Mouse (Mus musculus) liver, adult 2 months (tissue): Measurements from ENCODE around the gene Scube3. TPM values are rescaled to one million over a fixed set of nuclear protein-coding genes. Genes with fewer than 3 reads are reported as not detected.

Source experiments
- DNase-seq: peaks from one replicate; pipeline ENCODE4 v3.0.0-alpha.2; 2011; ENCODE audit warnings: low read depth, low spot score; ENCODE audit errors: extremely low read depth
- H3K27ac ChIP-seq: fragments of 200-500 bp; replicated peaks from 2 replicates; pipeline ENCODE4 v1.5.1; 2012; ENCODE audit warnings: low read depth, mild to moderate bottlenecking, control low read depth, inconsistent platforms, low read length; ENCODE audit not compliant: insufficient read depth
- H3K27me3 ChIP-seq: fragments of 200-500 bp; 2 replicates; pipeline ENCODE4 v1.6.1; 2012; ENCODE audit warnings: mild to moderate bottlenecking, moderate library complexity, low read length, inconsistent platforms; ENCODE audit not compliant: control insufficient read depth, insufficient read depth
- H3K36me3 ChIP-seq: fragments of 200-500 bp; 2 replicates; pipeline ENCODE4 v1.6.1; 2012; ENCODE audit warnings: low read length, inconsistent platforms; ENCODE audit not compliant: control insufficient read depth, insufficient read depth
- H3K4me1 ChIP-seq: fragments of 200-500 bp; 2 replicates; pipeline ENCODE4 v1.6.1; 2011; ENCODE audit warnings: low read length; ENCODE audit not compliant: control insufficient read depth, insufficient read depth
- H3K4me3 ChIP-seq: fragments of 200-500 bp; 2 replicates; pipeline ENCODE4 v1.5.1; 2011; ENCODE audit warnings: low read depth, mild to moderate bottlenecking, control low read depth, low read length, moderate library complexity; ENCODE audit not compliant: insufficient read depth
- H3K79me2 ChIP-seq: fragments of 200-500 bp; 2 replicates; pipeline ENCODE4 v1.6.1; 2012; ENCODE audit warnings: inconsistent platforms, mild to moderate bottlenecking, low read length, moderate library complexity; ENCODE audit not compliant: control insufficient read depth, insufficient read depth
- H3K9ac ChIP-seq: fragments of 200-500 bp; 2 replicates; pipeline ENCODE4 v1.6.1; 2012; ENCODE audit warnings: low read depth, mild to moderate bottlenecking, control low read depth, inconsistent platforms, low read length
- CTCF ChIP-seq: fragments of 200-500 bp; IDR thresholded peaks from 2 replicates; pipeline ENCODE4 v1.5.1; 2011; ENCODE audit warnings: low read depth, low read length, control low read depth
- POLR2A ChIP-seq: fragments of 200-500 bp; IDR thresholded peaks from 2 replicates; pipeline ENCODE4 v1.6.1; 2011; ENCODE audit warnings: low read length, control low read depth; ENCODE audit not compliant: insufficient read depth; ENCODE audit errors: extremely low read depth
- WGBS: fragments of 180-500 bp; shearing (Covaris S2); methylation state at CpG from one replicate; pipeline ENCODE4 v1.1.7; 2018; 5-methylcytosine and 5-hydroxymethylcytosine counted together
- polyA plus RNA-seq: library from polyadenylated mRNA; depleted of rRNA; stranded (reverse); fragments of >200 nt; gene quantifications from 2 replicates; pipeline ENCODE4 v1.2.3, GENCODE M21; 2012
- total RNA-seq: library from RNA; depleted of rRNA; stranded (reverse); fragments of >200 nt; gene quantifications from 2 replicates; pipeline ENCODE4 v1.2.3, GENCODE M21; 2014

Scube3 gene
- total and polyA plus RNA-seq, 2 experiments, result 0.06 TPM; not detected in 1

DNA sequence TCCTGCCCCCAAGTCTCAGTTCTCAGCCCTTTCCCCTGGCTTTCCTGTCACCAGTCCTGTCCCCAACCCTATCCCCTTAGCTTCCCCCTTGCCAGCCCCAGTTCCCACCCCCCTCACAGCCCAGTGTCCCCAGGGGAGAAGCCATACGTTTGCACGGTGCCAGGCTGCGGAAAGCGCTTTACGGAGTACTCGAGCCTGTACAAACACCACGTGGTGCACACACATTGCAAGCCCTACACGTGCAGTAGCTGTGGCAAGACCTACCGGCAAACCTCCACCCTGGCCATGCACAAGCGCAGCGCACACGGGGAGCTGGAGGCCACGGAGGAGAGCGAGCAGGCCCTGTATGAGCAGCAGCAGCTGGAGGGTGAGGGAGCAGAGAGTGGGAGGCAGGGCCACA, 60.0 kb downstream of the Scube3 start:
- Histone ChIP-seq H3K79me2 (no peaks in the 10 kb centered on the region), H3K9ac (no peak overlapping the region), H3K36me3 (peaks cover 7% of the 10 kb centered on the region; the same call in 1 of the 2 replicates), H3K27me3 (no peaks in the 10 kb centered on the region), H3K4me3 (no peak overlapping the region), H3K27ac (no peak overlapping the region), H3K4me1 (no peaks in the 10 kb centered on the region)
- no peak for TF ChIP-seq POLR2A
- TF ChIP-seq CTCF, result no peak
- 86% methylated on average over 14 of the region's 14 CpGs for WGBS
- DNase-seq, result no peak

DNA sequence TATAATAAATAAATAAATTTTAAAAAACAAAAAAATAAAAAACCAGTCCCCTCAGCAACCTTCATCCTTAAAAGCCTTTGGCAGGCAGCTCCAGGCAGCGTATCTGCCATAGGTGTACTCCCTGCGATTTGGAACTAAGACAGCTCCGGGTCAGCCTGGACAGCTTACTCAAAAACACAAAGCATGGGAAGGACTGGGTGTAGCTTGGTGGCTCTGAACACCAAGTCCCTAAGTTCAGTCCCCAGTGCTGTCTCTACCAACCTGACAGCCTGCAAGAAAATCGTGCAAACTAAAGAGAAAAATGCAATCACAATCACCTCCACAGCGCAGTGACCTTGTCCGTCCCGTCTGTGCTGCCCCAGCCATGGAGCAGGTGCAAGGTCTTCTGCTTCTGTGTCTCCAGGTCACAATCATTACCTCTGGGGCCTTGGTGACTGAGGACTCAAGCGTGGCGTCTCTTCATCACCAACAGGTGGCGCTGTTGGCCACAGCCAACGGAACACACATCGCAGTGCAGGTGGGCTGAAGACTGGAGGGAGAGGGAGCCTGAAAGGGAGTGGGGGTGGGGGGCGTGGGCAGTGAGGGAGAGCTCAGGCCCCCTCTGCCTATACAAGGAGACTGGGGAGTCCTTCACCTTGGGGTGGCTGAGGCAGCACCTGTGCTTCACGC, 62.2 kb downstream of the Scube3 start:
- Histone ChIP-seq H3K4me3 (no peak overlapping the region), H3K27me3 (no peaks in the 10 kb centered on the region), H3K9ac (no peak overlapping the region), H3K79me2 (no peaks in the 10 kb centered on the region), H3K4me1 (no peaks in the 10 kb centered on the region), H3K36me3 (peaks cover 3% of the 10 kb centered on the region; the same call in 1 of the 2 replicates), H3K27ac (no peak overlapping the region)
- DNase-seq, result peak; percentile 21
- WGBS, result 55% methylated on average over 14 of the region's 14 CpGs
- TF ChIP-seq POLR2A (no peak), CTCF (peak; percentile 94)

DNA sequence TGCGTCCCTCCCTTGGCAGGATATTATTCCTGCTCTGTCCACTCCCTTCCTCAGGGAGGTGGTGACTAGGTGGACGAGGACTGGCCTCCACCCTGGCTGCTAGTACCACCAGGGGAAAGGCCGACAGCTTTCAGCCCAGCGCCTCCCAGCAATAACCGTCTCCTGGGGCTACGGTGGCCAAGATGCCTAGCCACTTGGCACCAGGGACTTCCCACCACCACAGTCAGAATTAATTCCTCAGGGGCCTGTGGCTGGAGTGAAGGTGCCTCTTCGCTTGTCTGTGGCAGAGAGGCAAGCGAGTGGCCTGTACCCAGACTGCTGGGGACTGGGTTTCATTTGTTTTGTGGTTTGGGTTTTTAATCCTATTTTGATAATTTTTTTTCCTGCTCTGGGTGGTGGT, 63.5 kb downstream of the Scube3 start:
- DNase-seq, result no peak
- 94% methylated on average over 8 of the region's 8 CpGs for WGBS
- no peak overlapping the region for H3K4me3 ChIP-seq
- H3K9ac ChIP-seq, result no peak overlapping the region
- TF ChIP-seq POLR2A (no peak), CTCF (no peak)
- H3K4me1 ChIP-seq, result no peaks in the 10 kb centered on the region
- H3K36me3 ChIP-seq, result no peaks in the 10 kb centered on the region
- H3K79me2 ChIP-seq, result no peaks in the 10 kb centered on the region
- no peaks in the 10 kb centered on the region for H3K27me3 ChIP-seq
- no peak overlapping the region for H3K27ac ChIP-seq

DNA sequence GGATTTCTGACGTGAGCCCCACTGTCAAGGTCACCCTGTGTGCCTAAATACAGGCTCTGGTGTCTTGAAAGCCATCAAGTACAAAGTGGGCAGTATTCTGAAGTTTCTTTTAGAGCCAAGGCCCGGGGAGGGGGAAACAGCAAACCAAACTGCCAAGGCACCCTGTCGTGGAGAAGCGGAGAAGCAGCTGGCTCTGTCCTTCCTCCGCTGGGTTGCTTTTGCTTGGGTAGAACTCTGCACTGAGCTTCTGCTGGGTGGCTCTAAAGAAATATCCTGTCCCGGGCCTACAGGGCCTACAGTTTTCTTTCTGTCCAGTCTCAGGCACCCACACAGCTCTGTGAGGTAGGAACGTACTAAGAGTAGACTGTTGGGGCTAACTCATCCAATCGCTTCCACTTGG, 65.2 kb downstream of the Scube3 start:
- 75% methylated on average over 8 of the region's 8 CpGs for WGBS
- Histone ChIP-seq H3K27ac (no peak overlapping the region), H3K79me2 (no peaks in the 10 kb centered on the region), H3K4me3 (no peak overlapping the region), H3K27me3 (no peaks in the 10 kb centered on the region), H3K36me3 (no peaks in the 10 kb centered on the region), H3K4me1 (no peaks in the 10 kb centered on the region), H3K9ac (no peak overlapping the region)
- no peak for TF ChIP-seq POLR2A
- TF ChIP-seq CTCF, result no peak
- no peak for DNase-seq

DNA sequence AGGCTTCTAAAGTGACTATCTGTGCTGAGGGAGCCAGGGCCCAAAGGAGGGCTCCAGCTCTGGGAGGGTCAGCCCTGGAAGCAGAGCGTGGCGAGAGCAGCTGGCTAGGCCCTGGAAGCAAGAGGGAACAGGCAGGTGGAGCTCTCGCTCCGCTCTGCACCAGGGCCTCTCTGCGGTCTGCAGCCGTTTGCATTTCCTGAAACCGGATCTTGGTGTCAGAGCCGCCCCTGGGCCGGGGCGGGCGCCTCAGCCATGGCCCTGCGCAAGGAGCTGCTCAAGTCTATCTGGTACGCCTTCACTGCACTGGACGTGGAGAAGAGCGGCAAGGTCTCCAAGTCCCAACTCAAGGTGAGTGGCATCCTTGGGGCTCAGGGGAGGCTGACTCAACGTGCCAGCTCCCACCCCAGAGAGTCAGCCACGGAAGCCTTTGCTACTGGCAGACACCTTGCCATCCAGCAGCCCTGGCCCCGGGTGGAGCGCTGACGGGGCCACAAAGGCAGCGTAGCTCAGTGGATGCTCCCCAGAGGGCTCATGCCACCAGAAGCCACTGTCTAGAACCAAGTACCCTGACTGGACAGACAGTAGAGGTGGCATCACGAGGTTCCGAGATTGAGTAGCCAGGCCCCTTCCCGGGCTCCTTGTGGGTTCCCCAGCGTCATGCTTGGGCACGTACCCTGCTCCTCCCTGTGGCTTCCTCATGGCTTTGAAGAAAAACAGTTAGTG, 65.8 kb downstream of the Scube3 start, which contains the start of gene Def6:
Def6 (plus strand) TSS at position 188 of the 723 bp plus-strand sequence.
- Histone ChIP-seq H3K36me3 (no peaks in the 10 kb centered on the region), H3K27ac (no peak within 1 kb of the TSS), H3K79me2 (no peaks in the 10 kb centered on the region), H3K9ac (peak within 1 kb of the TSS; percentile 35), H3K4me3 (peak within 1 kb of the TSS; percentile 34; the same call in 1 of the 2 replicates), H3K4me1 (no peaks in the 10 kb centered on the region), H3K27me3 (no peaks in the 10 kb centered on the region)
- DNase-seq, result no peak
- TF ChIP-seq POLR2A (0 out of 2 replicates have a peak, but pooled peaks have one; percentile 15), CTCF (peak; percentile 64)
- WGBS, result 43% methylated on average over 25 of the region's 26 CpGs

DNA sequence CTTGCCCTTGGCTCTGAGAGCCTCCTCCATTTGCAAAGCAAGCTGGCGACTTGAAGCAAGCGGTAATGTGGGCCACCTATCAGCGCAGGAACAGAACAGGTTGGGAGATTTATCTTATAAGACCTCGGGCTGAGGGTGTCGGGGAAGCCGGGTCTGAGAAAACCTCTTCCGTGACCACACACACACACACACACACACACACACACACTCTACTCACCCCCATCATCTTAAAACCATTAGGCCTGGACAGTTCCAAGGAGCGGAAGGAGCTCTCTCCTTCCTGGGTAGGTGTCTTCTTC, 66.3 kb downstream of the Scube3 start:
- H3K79me2 ChIP-seq, result no peaks in the 10 kb centered on the region
- H3K36me3 ChIP-seq, result no peaks in the 10 kb centered on the region
- TF ChIP-seq POLR2A (no peak), CTCF (no peak)
- 86% methylated on average over 8 of the region's 8 CpGs for WGBS
- H3K4me1 ChIP-seq, result no peaks in the 10 kb centered on the region
- no peak overlapping the region for H3K9ac ChIP-seq
- H3K4me3 ChIP-seq, result no peak overlapping the region
- no peak for DNase-seq
- no peaks in the 10 kb centered on the region for H3K27me3 ChIP-seq
- H3K27ac ChIP-seq, result no peak overlapping the region
